Mouse (Mus musculus) neural tube, embryonic 13.5 days (tissue): Measurements from ENCODE around the gene Eps15l1. TPM values are rescaled to one million over a fixed set of nuclear protein-coding genes. Genes with fewer than 3 reads are reported as not detected.

Source experiments
- ATAC-seq: fragments of 200-750 bp; cut with Nextera tagmentation; 2 replicates; pipeline ENCODE4 v1.8.0; 2017; ENCODE audit warnings: low read depth, mild to moderate bottlenecking, moderate TSS enrichment, moderate library complexity
- H3K27ac ChIP-seq: fragments of 300-500 bp; sonication (generic); replicated peaks from 2 replicates; pipeline ENCODE4 v1.5.1; 2015; ENCODE audit warnings: moderate library complexity, mild to moderate bottlenecking, inconsistent platforms
- H3K27me3 ChIP-seq: fragments of 300-500 bp; sonication (generic); 2 replicates; pipeline ENCODE4 v1.6.1; 2015; ENCODE audit warnings: mild to moderate bottlenecking, inconsistent platforms
- H3K36me3 ChIP-seq: fragments of 300-500 bp; sonication (generic); 2 replicates; pipeline ENCODE4 v1.6.1; 2015; ENCODE audit warnings: mild to moderate bottlenecking, inconsistent platforms
- H3K4me1 ChIP-seq: fragments of 300-500 bp; sonication (generic); replicated peaks from 2 replicates; pipeline ENCODE4 v1.6.1; 2015; ENCODE audit warnings: inconsistent platforms
- H3K4me2 ChIP-seq: fragments of 300-500 bp; sonication (generic); 2 replicates; pipeline ENCODE4 v1.6.1; 2015; ENCODE audit warnings: inconsistent platforms, mild to moderate bottlenecking, moderate library complexity
- H3K4me3 ChIP-seq: fragments of 300-500 bp; sonication (generic); 2 replicates; pipeline ENCODE4 v1.5.1; 2015; ENCODE audit warnings: mild to moderate bottlenecking, inconsistent platforms
- H3K9ac ChIP-seq: fragments of 300-500 bp; sonication (generic); 2 replicates; pipeline ENCODE4 v1.6.1; 2015; ENCODE audit warnings: moderate library complexity, mild to moderate bottlenecking, inconsistent platforms
- H3K9me3 ChIP-seq: fragments of 300-500 bp; sonication (generic); 2 replicates; pipeline ENCODE4 v1.6.1; 2016; ENCODE audit warnings: inconsistent platforms
- WGBS: fragments of 180-500 bp; shearing (Covaris S2); methylation state at CpG from one replicate; pipeline ENCODE4 v1.1.7; 2015; 5-methylcytosine and 5-hydroxymethylcytosine counted together
- microRNA-seq: library from miRNA; unstranded; fragments of <30 nt; microRNA quantifications from one replicate; pipeline ENCODE4, GENCODE M21; 2016
- polyA plus RNA-seq: library from polyadenylated mRNA; unstranded; fragments of >200 nt; fragmentation: Nextera tagmentation; extraction: Ambion mirVana; gene quantifications from 2 replicates; pipeline ENCODE4 v1.2.1, GENCODE M21; 2015

Gene Eps15l1
- polyA plus RNA-seq, 1 experiment from 2014 or later, result 57.5 TPM

- no peaks in the 10 kb centered on the region for H3K27me3 ChIP-seq
- no peak for ATAC-seq
- H3K4me2 ChIP-seq, result no peak overlapping the region
- no peaks in the 10 kb centered on the region; the same call in 1 of the 2 replicates for H3K4me1 ChIP-seq
- H3K9me3 ChIP-seq, result no peaks in the 10 kb centered on the region
- WGBS, result 78% methylated on average over 3 of the region's 3 CpGs
- H3K4me3 ChIP-seq, result no peak overlapping the region
- H3K27ac ChIP-seq, result peak overlapping the region; percentile 54
- H3K9ac ChIP-seq, result no peak overlapping the region
- H3K36me3 ChIP-seq, result no peaks in the 10 kb centered on the region
Measured at GRCm38 (mm10) chr8:72295125-72295524, 126.1 kb downstream of the Eps15l1 start.

- H3K4me3 ChIP-seq, result no peak overlapping the region
- no peak overlapping the region for H3K27ac ChIP-seq
- no peaks in the 10 kb centered on the region; the same call in 1 of the 2 replicates for H3K4me1 ChIP-seq
- no peak overlapping the region for H3K4me2 ChIP-seq
- H3K9me3 ChIP-seq, result no peaks in the 10 kb centered on the region
- H3K9ac ChIP-seq, result no peak overlapping the region
- no peak for ATAC-seq
- no peaks in the 10 kb centered on the region for H3K36me3 ChIP-seq
- no peaks in the 10 kb centered on the region for H3K27me3 ChIP-seq
Measured at GRCm38 (mm10) chr8:72293309-72293708, 128.0 kb downstream of the Eps15l1 start.

- H3K27me3 ChIP-seq, result no peaks in the 10 kb centered on the region
- H3K9ac ChIP-seq, result no peak overlapping the region
- no peak overlapping the region for H3K27ac ChIP-seq
- H3K4me1 ChIP-seq, result no peaks in the 10 kb centered on the region; the same call in 1 of the 2 replicates
- H3K4me3 ChIP-seq, result no peak overlapping the region
- 74% methylated on average over 2 of the region's 2 CpGs for WGBS
- H3K9me3 ChIP-seq, result no peaks in the 10 kb centered on the region
- no peak for ATAC-seq
- H3K4me2 ChIP-seq, result no peak overlapping the region
- H3K36me3 ChIP-seq, result no peaks in the 10 kb centered on the region
Measured at GRCm38 (mm10) chr8:72291104-72291503, 130.2 kb downstream of the Eps15l1 start.

Small RNAs within 50 kb of the gene (microRNA-seq; reads per million reads assigned to microRNA genes)
- 0.74 reads per million for gene Mir7068

Other genes starting within 250 kb of the Eps15l1 start
- not detected in 2 replicates for gene Hsh2d, start 231.8 kb downstream of the Eps15l1 start, polyA plus RNA-seq
- gene Cib3, start 208.6 kb downstream of the Eps15l1 start, polyA plus RNA-seq, result not detected in 2 replicates
- gene Gm11034, start 207.8 kb downstream of the Eps15l1 start, polyA plus RNA-seq, result not detected in 2 replicates
- 93.8 and 96.1 TPM in 2 replicates for gene Fam32a, start 201.7 kb downstream of the Eps15l1 start, polyA plus RNA-seq
- 227 and 228 TPM in 2 replicates for gene Ap1m1, start 181.4 kb downstream of the Eps15l1 start, polyA plus RNA-seq
- 14.3 and 19.6 TPM in 2 replicates for gene Gm10282, start 116.2 kb downstream of the Eps15l1 start, polyA plus RNA-seq
- gene Klf2, start 102.4 kb downstream of the Eps15l1 start, polyA plus RNA-seq, result 6.6 and 8.3 TPM in 2 replicates
- gene Calr3, start 22.4 kb upstream of the Eps15l1 start, polyA plus RNA-seq, result 0.63 and 1.3 TPM in 2 replicates
- gene 1700030K09Rik, start 22.4 kb upstream of the Eps15l1 start, polyA plus RNA-seq, result 16.4 and 17.2 TPM in 2 replicates
- 53.6 and 58.2 TPM in 2 replicates for gene Cherp, start 53.8 kb upstream of the Eps15l1 start, polyA plus RNA-seq
- 14.2 and 14.3 TPM in 2 replicates for gene Slc35e1, start 71.2 kb upstream of the Eps15l1 start, polyA plus RNA-seq
- 13.1 and 14.3 TPM in 2 replicates for gene Med26, start 126.8 kb upstream of the Eps15l1 start, polyA plus RNA-seq
- 137 and 140 TPM in 2 replicates for gene Smim7, start 149.6 kb upstream of the Eps15l1 start, polyA plus RNA-seq
- 23.9 and 24.6 TPM in 2 replicates for gene Tmem38a, start 150.6 kb upstream of the Eps15l1 start, polyA plus RNA-seq
- gene Nwd1, start 225.3 kb upstream of the Eps15l1 start, polyA plus RNA-seq, result 1.1 and 1.2 TPM in 2 replicates